Mouse (Mus musculus): Measurements from ENCODE around the gene Tnks1bp1.

The Tnks1bp1 gene

GRCm38 (mm10) chr2:85093376-85093775, 45.6 kb downstream of the Tnks1bp1 start:
- no peak for DNase-seq

- DNase-seq: no peak
These were observed 48.1 kb downstream of the Tnks1bp1 start for GRCm38 (mm10) chr2:85095906-85096305.

GRCm38 (mm10) chr2:85098014-85098413, 50.2 kb downstream of the Tnks1bp1 start:
- DNase-seq: no peak

GRCm38 (mm10) chr2:85098824-85099511, 51.1 kb downstream of the Tnks1bp1 start:
- no peak for DNase-seq

GRCm38 (mm10) chr2:85103201-85103600, 55.4 kb downstream of the Tnks1bp1 start:
- no peak for DNase-seq

- no peak for DNase-seq
These were observed 57.7 kb downstream of the Tnks1bp1 start for GRCm38 (mm10) chr2:85105426-85106013.

- DNase-seq: no peak
These were observed 58.4 kb downstream of the Tnks1bp1 start for GRCm38 (mm10) chr2:85106068-85106790.

GRCm38 (mm10) chr2:85106941-85107340, 59.1 kb downstream of the Tnks1bp1 start:
- no peak for DNase-seq

GRCm38 (mm10) chr2:85110288-85110875, 62.6 kb downstream of the Tnks1bp1 start:
- no peak for DNase-seq
